Mouse (Mus musculus) E14TG2a.4 (cell line): ENCODE measurements around the gene Bace1.

Source experiments
- H3K27me3 ChIP-seq: 2 replicates; pipeline ENCODE4 v1.6.1; 2014; ENCODE audit warnings: low read length, control low read depth; ENCODE audit not compliant: insufficient read depth
- H3K36me3 ChIP-seq: 2 replicates; pipeline ENCODE4 v1.6.1; 2014; ENCODE audit warnings: low read length, control low read depth; ENCODE audit not compliant: insufficient read depth
- H3K4me1 ChIP-seq: replicated peaks from 2 replicates; pipeline ENCODE4 v1.6.1; 2014; ENCODE audit warnings: low read depth, low read length, control low read depth
- H3K4me3 ChIP-seq: replicated peaks from 2 replicates; pipeline ENCODE4 v1.5.1; 2014; ENCODE audit warnings: mild to moderate bottlenecking, low read length
- H3K9me3 ChIP-seq: 2 replicates; pipeline ENCODE4 v1.6.1; 2014; ENCODE audit warnings: low read length, control low read depth
- CTCF ChIP-seq: conservative IDR thresholded peaks from 2 replicates; pipeline ENCODE4 v1.5.1; 2014; ENCODE audit warnings: low read length
- NANOG ChIP-seq: IDR thresholded peaks from 2 replicates; pipeline ENCODE4 v1.6.1; 2014; ENCODE audit warnings: borderline replicate concordance, low read length, mixed read lengths
- POU5F1 ChIP-seq: IDR thresholded peaks from 2 replicates; pipeline ENCODE4 v1.6.1; 2014; ENCODE audit warnings: low read length, borderline replicate concordance

The Bace1 gene

GRCm38 (mm10) chr9:45828291-45828963 is 10.0 kb upstream of the Bace1 start, which contains the start of gene Cep164:
TSS of gene Cep164 (minus strand) at chr9:45828691.
- TF ChIP-seq POU5F1, result no peak
- TF ChIP-seq CTCF, result no peak
- TF ChIP-seq NANOG, result no peak
- no peaks in the 10 kb centered on the region for H3K9me3 ChIP-seq
- no peaks in the 10 kb centered on the region for H3K36me3 ChIP-seq
- peaks cover 21% of the 10 kb centered on the region for H3K4me1 ChIP-seq
- H3K4me3 ChIP-seq, result peak within 1 kb of the TSS; percentile 90
- H3K27me3 ChIP-seq, result no peaks in the 10 kb centered on the region

DNA sequence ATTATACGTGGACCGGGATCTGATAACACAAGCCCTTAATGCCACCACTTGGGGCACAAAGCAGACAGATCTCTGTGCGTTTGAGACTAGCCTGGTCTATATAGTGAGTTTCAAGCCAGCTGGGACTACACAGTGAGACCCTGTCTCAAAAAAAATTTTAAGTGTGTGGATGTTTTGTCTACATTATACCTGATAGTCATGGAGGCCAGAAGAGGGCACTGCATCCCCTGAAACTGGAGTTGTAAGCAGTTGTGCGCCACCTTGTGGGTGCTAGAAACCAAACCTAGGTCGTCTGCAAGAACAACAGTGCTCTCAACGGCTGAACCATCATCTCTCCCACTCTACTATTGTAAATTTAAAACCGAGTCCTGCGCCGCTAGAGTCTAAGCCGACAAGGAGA is 9.3 kb upstream of the Bace1 start:
- peaks cover 26% of the 10 kb centered on the region for H3K4me1 ChIP-seq
- TF ChIP-seq NANOG (no peak), CTCF (peak; percentile 65)
- H3K36me3 ChIP-seq, result no peaks in the 10 kb centered on the region
- peak overlapping the region; percentile 90 for H3K4me3 ChIP-seq
- no peaks in the 10 kb centered on the region for H3K27me3 ChIP-seq
- no peaks in the 10 kb centered on the region for H3K9me3 ChIP-seq

- H3K4me3 ChIP-seq, result no peak overlapping the region
- TF ChIP-seq POU5F1 (no peak), NANOG (no peak), CTCF (no peak)
- H3K9me3 ChIP-seq, result no peaks in the 10 kb centered on the region
- H3K4me1 ChIP-seq, result peaks cover 24% of the 10 kb centered on the region
- H3K36me3 ChIP-seq, result no peaks in the 10 kb centered on the region
- H3K27me3 ChIP-seq, result no peaks in the 10 kb centered on the region
Observed at GRCm38 (mm10) chr9:45832898-45833297, 5.5 kb upstream of the Bace1 start.

DNA sequence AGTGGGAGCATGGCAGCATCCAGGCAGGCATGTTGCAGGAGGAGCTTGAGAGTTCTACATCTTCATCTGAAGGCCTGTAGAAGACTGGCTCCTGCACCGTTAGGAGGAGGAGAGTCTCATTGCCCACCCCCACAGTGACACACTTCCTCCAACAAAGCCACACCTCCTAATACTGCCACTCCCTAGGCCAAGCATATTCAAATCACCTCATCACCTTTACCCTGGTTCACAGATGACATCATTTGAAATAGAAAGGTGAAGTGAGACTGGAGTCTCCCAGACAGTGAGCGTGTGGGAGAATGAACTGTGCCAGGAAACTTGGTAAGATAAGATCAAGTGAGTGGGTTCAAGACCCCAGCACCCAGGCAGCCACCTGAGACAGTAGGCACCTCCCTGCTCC is 4.9 kb upstream of the Bace1 start:
- TF ChIP-seq CTCF (no peak), POU5F1 (no peak), NANOG (no peak)
- Histone ChIP-seq H3K4me3 (no peak overlapping the region), H3K36me3 (no peaks in the 10 kb centered on the region), H3K4me1 (peaks cover 26% of the 10 kb centered on the region), H3K27me3 (no peaks in the 10 kb centered on the region), H3K9me3 (no peaks in the 10 kb centered on the region)

GRCm38 (mm10) chr9:45838069-45838433 is 329 bp upstream of the Bace1 start:
- no peak for TF ChIP-seq POU5F1
- TF ChIP-seq NANOG, result no peak
- no peak for TF ChIP-seq CTCF
- Histone ChIP-seq H3K4me3 (peak overlapping the region; percentile 84), H3K36me3 (no peaks in the 10 kb centered on the region), H3K9me3 (no peaks in the 10 kb centered on the region), H3K4me1 (peaks cover 58% of the 10 kb centered on the region), H3K27me3 (peaks cover 6% of the 10 kb centered on the region)

- H3K27me3 ChIP-seq, result peaks cover 6% of the 10 kb centered on the region
- TF ChIP-seq POU5F1 (no peak), NANOG (no peak), CTCF (no peak)
- no peaks in the 10 kb centered on the region for H3K9me3 ChIP-seq
- peak overlapping the region; percentile 84 for H3K4me3 ChIP-seq
- peaks cover 59% of the 10 kb centered on the region for H3K4me1 ChIP-seq
- H3K36me3 ChIP-seq, result no peaks in the 10 kb centered on the region
Observed at GRCm38 (mm10) chr9:45839139-45839981, 980 bp downstream of the Bace1 start.

DNA sequence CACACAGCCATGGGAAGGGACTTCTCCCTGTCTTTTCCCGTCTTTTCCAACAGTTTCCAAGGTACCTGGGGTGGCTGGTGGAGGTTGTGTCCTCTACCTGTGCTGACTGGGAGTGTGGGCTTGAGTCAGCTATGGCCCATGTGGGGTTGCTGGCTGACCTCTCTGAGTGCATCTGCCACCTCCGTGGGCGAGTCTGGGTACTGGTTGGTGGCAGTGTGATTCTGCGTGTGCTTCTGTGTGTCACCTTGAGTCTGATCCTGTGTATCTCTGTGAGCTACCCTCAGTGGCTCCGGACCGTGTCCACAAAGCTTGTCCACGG is 1.6 kb downstream of the Bace1 start:
- H3K4me1 ChIP-seq, result peaks cover 64% of the 10 kb centered on the region
- peak overlapping the region; percentile 84 for H3K4me3 ChIP-seq
- no peaks in the 10 kb centered on the region for H3K36me3 ChIP-seq
- H3K9me3 ChIP-seq, result no peaks in the 10 kb centered on the region
- peaks cover 6% of the 10 kb centered on the region for H3K27me3 ChIP-seq
- TF ChIP-seq CTCF (no peak), POU5F1 (no peak), NANOG (no peak)

DNA sequence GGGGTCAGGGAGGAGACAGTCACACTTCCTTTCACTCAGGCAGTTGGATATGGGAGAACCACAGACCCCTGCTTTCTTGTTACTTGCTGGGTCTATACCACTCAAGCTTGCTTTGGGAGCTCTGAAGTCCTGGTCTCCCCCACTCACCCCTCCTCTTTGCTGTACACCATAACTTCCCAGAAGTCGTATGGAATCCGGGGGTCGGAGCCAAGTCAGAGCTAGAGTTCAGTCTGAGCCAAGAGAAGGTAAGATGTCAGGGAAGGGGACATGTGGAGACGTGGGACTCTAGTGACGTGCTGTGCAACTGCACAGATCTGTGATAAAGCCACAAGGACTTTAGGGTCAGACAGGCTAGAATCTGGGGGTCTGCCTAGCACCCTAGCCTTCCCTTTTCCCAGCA is 2.0 kb downstream of the Bace1 start:
- H3K36me3 ChIP-seq, result 0 out of 2 replicates have a peak, but pooled peaks cover 3% of the 10 kb centered on the region
- H3K9me3 ChIP-seq, result no peaks in the 10 kb centered on the region
- no peak for TF ChIP-seq NANOG
- H3K4me3 ChIP-seq, result peak overlapping the region; percentile 84
- peaks cover 6% of the 10 kb centered on the region for H3K27me3 ChIP-seq
- peaks cover 66% of the 10 kb centered on the region for H3K4me1 ChIP-seq

DNA sequence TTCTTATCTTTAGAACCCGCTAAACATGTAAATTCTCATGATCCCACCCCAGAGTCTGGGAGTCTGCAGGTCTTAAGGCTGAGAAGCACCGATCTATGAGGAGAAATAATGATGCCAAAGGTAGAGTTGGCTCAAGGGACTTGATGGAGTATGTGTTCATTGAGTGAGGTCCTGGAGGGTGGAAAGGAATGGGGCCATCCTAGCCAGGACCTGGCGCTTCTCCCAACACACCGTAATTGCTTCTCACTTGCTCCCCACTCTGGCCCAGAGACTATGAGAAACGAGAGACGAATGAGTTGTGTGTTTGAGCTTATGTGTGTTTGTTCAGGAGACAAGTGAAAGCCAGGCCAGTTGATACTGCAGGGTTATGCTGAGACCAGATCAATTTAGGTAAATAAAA is 3.1 kb downstream of the Bace1 start:
- H3K27me3 ChIP-seq, result peaks cover 6% of the 10 kb centered on the region
- peak overlapping the region; percentile 84; the same call in 1 of the 2 replicates for H3K4me3 ChIP-seq
- TF ChIP-seq POU5F1 (no peak), NANOG (no peak; the same call in 1 of the 2 replicates), CTCF (no peak)
- 0 out of 2 replicates have a peak, but pooled peaks cover 3% of the 10 kb centered on the region for H3K36me3 ChIP-seq
- peaks cover 75% of the 10 kb centered on the region for H3K4me1 ChIP-seq
- no peaks in the 10 kb centered on the region for H3K9me3 ChIP-seq
